Mouse (Mus musculus) kidney, embryonic 16.5 days (tissue): ENCODE results near the gene Fam241a. TPM values are rescaled to one million over a fixed set of nuclear protein-coding genes. Genes with fewer than 3 reads are reported as not detected.

Source experiments
- ATAC-seq: fragments of 200-750 bp; cut with Nextera tagmentation; 2 replicates; pipeline ENCODE4 v1.8.0; 2017; ENCODE audit warnings: moderate TSS enrichment; ENCODE audit not compliant: low FRiP score, low TSS enrichment
- H3K27ac ChIP-seq: fragments of 300-500 bp; sonication (generic); 2 replicates; pipeline ENCODE4 v1.5.1; 2014; ENCODE audit warnings: low read length
- H3K27me3 ChIP-seq: fragments of 300-500 bp; sonication (generic); 2 replicates; pipeline ENCODE4 v1.6.1; 2014; ENCODE audit warnings: low read length, control low read depth, mixed read lengths; ENCODE audit not compliant: insufficient read depth
- H3K36me3 ChIP-seq: fragments of 300-500 bp; sonication (generic); 2 replicates; pipeline ENCODE4 v1.6.1; 2014; ENCODE audit warnings: low read length, control low read depth, mixed read lengths; ENCODE audit not compliant: insufficient read depth
- H3K4me1 ChIP-seq: fragments of 300-500 bp; sonication (generic); 2 replicates; pipeline ENCODE4 v1.6.1; 2014; ENCODE audit warnings: low read length, control low read depth, mixed read lengths; ENCODE audit not compliant: insufficient read depth
- H3K4me2 ChIP-seq: fragments of 300-500 bp; sonication (generic); replicated peaks from 2 replicates; pipeline ENCODE4 v1.6.1; 2014; ENCODE audit warnings: low read depth, low read length
- H3K4me3 ChIP-seq: fragments of 300-500 bp; sonication (generic); 2 replicates; pipeline ENCODE4 v1.5.1; 2014; ENCODE audit warnings: mild to moderate bottlenecking, low read length
- H3K9ac ChIP-seq: fragments of 300-500 bp; sonication (generic); replicated peaks from 2 replicates; pipeline ENCODE4 v1.6.1; 2014; ENCODE audit warnings: low read length
- H3K9me3 ChIP-seq: fragments of 300-500 bp; sonication (generic); 2 replicates; pipeline ENCODE4 v1.6.1; 2016; ENCODE audit warnings: low read length, control low read depth
- WGBS: fragments of 180-500 bp; shearing (Covaris S2); extraction: QIAGEN DNeasy Blood & Tissue Kit; methylation state at CpG from one replicate; pipeline ENCODE4 v1.1.7; 2014; 5-methylcytosine and 5-hydroxymethylcytosine counted together
- polyA plus RNA-seq: library from polyadenylated mRNA; unstranded; fragments of >200 nt; fragmentation: Nextera tagmentation; extraction: Ambion mirVana; gene quantifications from 2 replicates; pipeline ENCODE4 v1.2.1, GENCODE M21; 2015

Gene Fam241a
- polyA plus RNA-seq, 1 experiment from 2014 or later, result 5.0 TPM

GRCm38 (mm10) chr3:127862479-127862878, 33.6 kb downstream of the Fam241a start:
- Histone ChIP-seq H3K36me3 (no peaks in the 10 kb centered on the region), H3K4me1 (no peaks in the 10 kb centered on the region), H3K4me2 (no peak overlapping the region), H3K4me3 (no peak overlapping the region), H3K9ac (no peak overlapping the region), H3K9me3 (0 out of 2 replicates have a peak, but pooled peaks cover 4% of the 10 kb centered on the region), H3K27me3 (no peaks in the 10 kb centered on the region), H3K27ac (peak overlapping the region; percentile 76; the same call in 1 of the 2 replicates)
- ATAC-seq, result no peak
- 74% methylated on average over 4 of the region's 4 CpGs for WGBS

GRCm38 (mm10) chr3:127861340-127861739, 34.8 kb downstream of the Fam241a start:
- no peaks in the 10 kb centered on the region for H3K27me3 ChIP-seq
- peak overlapping the region; percentile 76; the same call in 1 of the 2 replicates for H3K27ac ChIP-seq
- H3K4me2 ChIP-seq, result no peak overlapping the region
- peak; percentile 82 for ATAC-seq
- no peaks in the 10 kb centered on the region for H3K4me1 ChIP-seq
- H3K9me3 ChIP-seq, result 0 out of 2 replicates have a peak, but pooled peaks cover 4% of the 10 kb centered on the region
- no peaks in the 10 kb centered on the region for H3K36me3 ChIP-seq
- WGBS, result 74% methylated on average over 11 of the region's 11 CpGs
- no peak overlapping the region for H3K9ac ChIP-seq
- H3K4me3 ChIP-seq, result no peak overlapping the region

- Histone ChIP-seq H3K4me3 (no peak overlapping the region), H3K9ac (no peak overlapping the region), H3K4me2 (no peak overlapping the region), H3K4me1 (no peaks in the 10 kb centered on the region), H3K9me3 (no peaks in the 10 kb centered on the region), H3K27me3 (no peaks in the 10 kb centered on the region), H3K36me3 (no peaks in the 10 kb centered on the region), H3K27ac (no peak overlapping the region)
- WGBS, result 33% methylated on average over 15 of the region's 15 CpGs
- ATAC-seq, result peak; percentile 67; the same call in 1 of the 2 replicates
Observed at GRCm38 (mm10) chr3:127853431-127854206, 42.5 kb downstream of the Fam241a start.

- H3K9ac ChIP-seq, result no peak overlapping the region
- H3K9me3 ChIP-seq, result no peaks in the 10 kb centered on the region
- H3K27ac ChIP-seq, result no peak overlapping the region
- no peak overlapping the region for H3K4me2 ChIP-seq
- ATAC-seq, result no peak
- no peak overlapping the region for H3K4me3 ChIP-seq
- 79% methylated on average over 9 of the region's 9 CpGs for WGBS
- no peaks in the 10 kb centered on the region for H3K27me3 ChIP-seq
- H3K36me3 ChIP-seq, result no peaks in the 10 kb centered on the region
- no peaks in the 10 kb centered on the region for H3K4me1 ChIP-seq
Observed at GRCm38 (mm10) chr3:127852722-127853121, 43.4 kb downstream of the Fam241a start.

GRCm38 (mm10) chr3:127850776-127851646, 45.1 kb downstream of the Fam241a start:
- no peak overlapping the region for H3K4me3 ChIP-seq
- no peak overlapping the region for H3K4me2 ChIP-seq
- 0 out of 2 replicates have a peak, but pooled peaks cover 4% of the 10 kb centered on the region for H3K9me3 ChIP-seq
- WGBS, result 65% methylated on average over 9 of the region's 9 CpGs
- H3K27ac ChIP-seq, result no peak overlapping the region
- no peak for ATAC-seq
- no peaks in the 10 kb centered on the region for H3K4me1 ChIP-seq
- no peak overlapping the region for H3K9ac ChIP-seq
- H3K36me3 ChIP-seq, result no peaks in the 10 kb centered on the region
- H3K27me3 ChIP-seq, result no peaks in the 10 kb centered on the region

DNA sequence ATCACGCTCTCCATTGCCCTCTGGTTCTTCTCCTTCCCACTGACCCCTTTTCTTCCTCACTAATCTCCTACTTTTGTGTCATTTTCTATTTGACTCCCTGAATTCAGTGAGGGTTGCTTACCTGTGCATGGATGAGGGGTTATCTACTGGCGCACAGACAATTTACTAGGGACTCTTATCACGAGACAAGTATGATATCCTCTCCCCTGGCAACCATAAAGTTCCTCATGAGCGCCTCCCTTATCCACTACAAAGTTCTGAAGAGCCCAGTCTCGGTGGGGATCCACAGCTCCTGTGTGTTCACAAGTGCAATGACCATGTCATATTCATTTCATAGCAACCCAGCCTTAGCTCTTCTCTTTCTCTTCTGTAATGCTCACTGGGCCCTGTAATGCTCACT, 46.2 kb downstream of the Fam241a start:
- Histone ChIP-seq H3K36me3 (no peaks in the 10 kb centered on the region), H3K4me2 (no peak overlapping the region), H3K9ac (no peak overlapping the region), H3K27me3 (no peaks in the 10 kb centered on the region), H3K4me3 (no peak overlapping the region), H3K27ac (no peak overlapping the region), H3K9me3 (0 out of 2 replicates have a peak, but pooled peaks cover 4% of the 10 kb centered on the region), H3K4me1 (no peaks in the 10 kb centered on the region)
- 79% methylated on average over 5 of the region's 5 CpGs for WGBS
- no peak for ATAC-seq

DNA sequence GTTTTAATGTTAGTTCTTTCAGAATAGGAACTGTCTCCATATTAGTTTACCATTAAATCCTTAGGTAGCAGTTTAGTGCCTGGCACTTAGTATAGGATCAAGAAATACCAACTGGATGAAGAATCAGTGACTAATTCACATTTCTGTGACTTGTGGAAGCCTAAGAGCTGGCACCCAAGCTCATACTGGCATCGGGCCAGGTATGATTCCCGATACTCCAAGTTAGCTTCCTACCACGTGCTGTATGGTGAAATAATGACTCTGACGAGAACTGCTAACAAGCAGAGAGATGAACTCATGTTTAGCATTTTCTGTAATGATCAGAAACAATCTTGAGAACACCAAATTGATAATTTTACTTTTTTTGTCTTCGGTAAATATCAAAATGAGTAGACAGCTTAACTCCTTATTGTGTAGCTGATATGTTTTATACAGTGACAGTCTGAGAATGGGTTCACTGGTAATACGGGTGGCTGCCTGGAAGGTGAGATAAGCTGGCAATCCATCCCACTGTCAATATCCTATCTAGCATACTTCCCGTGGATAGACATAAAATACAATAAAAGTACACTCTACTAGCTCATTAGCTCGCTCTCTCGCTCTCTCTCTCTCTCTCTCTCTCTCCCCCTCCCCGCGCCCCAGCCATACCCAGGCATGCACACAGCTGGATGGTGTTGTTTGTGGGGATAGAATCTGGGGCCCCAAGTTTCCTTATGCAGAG, 47.9 kb downstream of the Fam241a start:
- Histone ChIP-seq H3K27ac (no peak overlapping the region), H3K4me1 (no peaks in the 10 kb centered on the region), H3K9me3 (0 out of 2 replicates have a peak, but pooled peaks cover 4% of the 10 kb centered on the region), H3K4me2 (no peak overlapping the region), H3K27me3 (no peaks in the 10 kb centered on the region), H3K4me3 (no peak overlapping the region), H3K9ac (no peak overlapping the region), H3K36me3 (no peaks in the 10 kb centered on the region)
- no peak for ATAC-seq
- WGBS, result 81% methylated on average over 11 of the region's 11 CpGs

GRCm38 (mm10) chr3:127843941-127844327, 52.2 kb downstream of the Fam241a start:
- Histone ChIP-seq H3K27me3 (no peaks in the 10 kb centered on the region), H3K9ac (no peak overlapping the region), H3K4me3 (no peak overlapping the region), H3K4me2 (no peak overlapping the region), H3K9me3 (0 out of 2 replicates have a peak, but pooled peaks cover 4% of the 10 kb centered on the region), H3K36me3 (no peaks in the 10 kb centered on the region), H3K27ac (no peak overlapping the region), H3K4me1 (no peaks in the 10 kb centered on the region)
- no peak for ATAC-seq
- WGBS, result 65% methylated on average over 5 of the region's 5 CpGs

DNA sequence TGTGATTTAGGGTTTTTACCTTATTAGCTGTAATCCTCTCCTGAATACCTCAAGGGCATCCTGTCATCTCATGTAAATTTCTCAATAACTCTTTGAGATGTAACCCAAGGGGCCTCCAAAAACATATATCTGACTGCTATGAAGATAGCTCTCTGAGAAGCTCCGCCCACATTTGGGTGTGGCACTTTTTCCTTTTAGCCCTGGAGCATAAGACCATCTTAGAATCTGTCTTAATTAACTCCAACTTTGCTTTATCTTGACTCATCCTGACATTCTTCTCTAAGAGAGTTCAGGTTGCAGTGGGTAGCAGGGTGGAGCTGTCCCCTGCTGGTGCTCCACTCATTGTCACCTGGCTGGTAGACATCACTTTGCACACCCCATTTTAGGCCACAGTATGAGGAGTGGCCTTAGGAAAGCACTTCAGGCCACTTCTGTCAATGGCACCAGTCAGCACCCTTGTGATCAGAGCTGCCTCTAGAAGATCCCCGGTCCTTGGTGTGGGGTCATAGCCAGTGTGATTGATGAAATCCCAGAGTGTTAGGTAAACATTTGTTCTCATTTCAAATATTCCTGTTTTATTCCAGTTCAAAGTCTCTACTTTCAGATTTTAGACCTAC, 52.7 kb downstream of the Fam241a start:
- 0 out of 2 replicates have a peak, but pooled peaks cover 4% of the 10 kb centered on the region for H3K9me3 ChIP-seq
- ATAC-seq, result no peak

More for the DNA sequence above, 52.7 kb downstream of the Fam241a start:
- Histone ChIP-seq H3K4me3 (no peak overlapping the region), H3K9ac (no peak overlapping the region), H3K36me3 (no peaks in the 10 kb centered on the region), H3K27me3 (no peaks in the 10 kb centered on the region), H3K27ac (no peak overlapping the region), H3K4me1 (peaks cover under 1% of the 10 kb centered on the region; the same call in 1 of the 2 replicates), H3K4me2 (no peak overlapping the region)
- WGBS, result 85% methylated on average over 2 of the region's 2 CpGs
